In the genomic region with DNA sequence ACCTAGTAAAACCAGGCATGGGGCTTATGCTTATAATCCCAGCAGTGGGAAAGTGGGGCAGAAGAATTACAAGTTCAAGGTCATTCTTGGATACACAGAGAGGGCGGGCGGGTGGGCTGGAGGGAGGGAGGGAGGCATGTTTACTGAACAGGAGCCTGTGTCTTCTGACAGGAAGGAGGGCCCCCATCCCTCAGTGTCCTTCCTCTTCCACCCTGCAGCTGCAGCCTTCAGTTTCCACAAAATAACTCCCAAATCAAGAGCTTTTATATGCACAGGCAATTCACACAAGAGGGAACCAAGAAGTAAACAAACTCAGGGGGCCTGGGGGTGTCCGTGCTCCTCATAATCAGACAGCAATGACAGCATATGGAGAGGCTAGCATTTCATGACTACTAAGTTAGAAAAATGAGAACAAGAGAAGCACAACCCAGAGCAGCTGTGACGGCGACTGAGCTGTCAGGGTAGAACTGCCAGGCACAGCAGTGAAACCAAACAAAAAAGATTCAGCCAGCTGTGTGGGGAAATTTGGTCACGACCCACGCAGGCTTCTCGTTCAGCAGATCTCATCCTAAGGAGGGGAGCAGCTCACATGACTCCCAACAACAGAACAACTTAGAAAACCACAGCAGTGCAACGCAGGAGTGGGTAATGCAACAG, we compare ENCODE assay signal across 9 mouse cellular contexts.
DNase-seq lines count a peak whose midpoint lies in the region; ATAC-seq and TF ChIP-seq lines count a peak whose summit lies in the region.
"Had no signal": no experiment of that assay in that cellular context is flagged by ENCODE, and none has a peak within 500 bp of the region (broad histone marks: within the 10 kb centered on the region; RNA-seq: fewer than 3 reads in every experiment).

No protein-coding gene starts in this region.

- H3K36me3 ChIP-seq in spleen, adult 2 months (ENCODE audit: control insufficient read depth, insufficient read depth, low read length) = no peaks in the 10 kb centered on the region

- H3K27ac ChIP-seq in spleen, adult 2 months (ENCODE audit: insufficient read depth, low read length) = peak overlapping the region; percentile 84
- H3K27ac ChIP-seq: kidney, embryonic 15.5 days had no signal

- H3K4me1 ChIP-seq in spleen, adult 2 months (ENCODE audit: control insufficient read depth, insufficient read depth, insufficient read length) = peaks cover 19% of the 10 kb centered on the region; the same call in 1 of the 2 replicates

- 11% methylated on average over 9 of the region's 9 CpGs for WGBS in spleen, adult 2 months

- H3K27me3 ChIP-seq in spleen, adult 2 months (ENCODE audit: control insufficient read depth, insufficient read depth, low read length) = no peaks in the 10 kb centered on the region
- H3K27me3 ChIP-seq: kidney, embryonic 15.5 days had no signal

- TF ChIP-seq CTCF in spleen, adult 2 months (IDR thresholded peaks at IDR 0.05; ENCODE audit: extremely low read depth, insufficient read depth, insufficient read length, insufficient replicate concordance) = no peak

- H3K4me3 ChIP-seq in spleen, adult 2 months (ENCODE audit: extremely low read depth, insufficient read depth, insufficient read length) = no peak overlapping the region
- H3K4me3 ChIP-seq: kidney, embryonic 15.5 days had no signal

- TF ChIP-seq POLR2A in spleen, adult 2 months (IDR thresholded peaks at IDR 0.05; ENCODE audit: low read depth, low read length) = no peak

- peak; percentile 66 for DNase-seq in layer of hippocampus, adult 11-12 months (ENCODE audit: low spot score)
- DNase-seq in layer of hippocampus, postnatal 25 days (ENCODE audit: extremely low spot score in 1 of 2, low spot score in 1 of 2) = no peak
- peak; percentile 55 for DNase-seq in T-cell, adult 2 months (ENCODE audit: low spot score)
- DNase-seq in spleen, adult 2 months (ENCODE audit: low read depth in 1 of 2, low spot score in 2 of 2) = peak; percentile 50 to 56
- DNase-seq in urinary bladder, postnatal 36 days (ENCODE audit: low spot score in 2 of 2) = no peak
- DNase-seq in kidney, adult 8-10 months = no peak

- ATAC-seq in granulocyte monocyte progenitor cell, adult 5-6 weeks (replicated peaks; ENCODE audit: poor library complexity, severe bottlenecking) = 0 out of 2 replicates have a peak, but pooled peaks have one; percentile 34
- no peak for ATAC-seq in megakaryocyte progenitor cell, adult 5-6 weeks (replicated peaks; ENCODE audit: poor library complexity)

Comparison
In these comparisons a context has a peak if more than half of its experiments do, and no peak if none do; other contexts are left out.
1. DNase-seq: peak in layer of hippocampus, adult 11-12 months (single experiment), T-cell, adult 2 months (single experiment) and spleen, adult 2 months (2 of 2); none in layer of hippocampus, postnatal 25 days (0 of 2), urinary bladder, postnatal 36 days (0 of 2) and kidney, adult 8-10 months (0 of 2).